Comparison of ENCODE assay signal across 8 mouse cellular contexts in the genomic region with DNA sequence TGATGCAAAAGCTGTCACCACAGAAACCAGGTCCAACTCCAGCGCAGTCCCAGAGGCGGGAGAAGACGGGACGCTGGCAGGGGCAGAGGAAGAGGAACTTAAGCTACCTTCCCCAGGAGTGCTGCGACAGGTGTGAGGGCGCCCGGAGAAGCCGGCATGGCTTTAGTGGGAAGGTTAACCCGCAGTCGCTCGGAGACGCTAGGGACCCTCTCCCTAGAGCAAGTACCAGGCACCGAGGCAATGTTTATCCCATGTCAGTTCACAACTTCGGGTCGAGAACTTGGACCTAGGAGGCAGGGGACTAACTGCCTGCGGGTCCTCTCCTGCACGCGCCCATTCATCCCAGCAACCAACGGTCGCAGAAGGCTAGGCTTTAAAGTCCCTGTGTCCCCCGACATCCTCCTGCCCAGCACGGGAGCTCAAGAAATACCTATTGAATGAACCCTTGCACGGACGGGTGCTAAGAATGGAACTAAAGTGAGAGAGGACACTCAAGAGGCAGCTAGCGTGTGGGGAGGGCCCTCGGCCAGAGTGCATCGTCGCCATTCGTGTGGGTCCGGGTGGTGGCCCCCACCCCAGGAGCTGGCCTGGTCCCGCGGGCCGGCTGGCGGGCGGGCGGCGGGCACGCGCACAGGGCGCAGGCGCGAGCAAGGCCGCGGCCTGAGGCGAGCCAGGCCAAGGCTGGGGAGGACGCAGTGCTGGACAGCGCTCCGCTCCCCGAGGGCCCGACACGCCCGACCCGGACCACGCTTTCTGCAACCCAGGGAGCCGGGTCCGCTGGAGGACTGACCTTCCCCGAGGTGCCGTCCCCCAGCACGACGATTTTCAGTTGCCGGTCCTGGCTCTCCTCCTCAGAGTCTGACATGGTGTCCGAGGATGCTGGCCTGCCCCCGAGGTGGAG. TPM values are rescaled to one million over a fixed set of nuclear protein-coding genes. Genes with fewer than 3 reads are reported as not detected.
DNase-seq lines count a peak whose midpoint lies in the region; ATAC-seq lines count a peak whose summit lies in the region.

No protein-coding gene starts in this region.

- peak; percentile 7 for DNase-seq in gastrocnemius, adult 18-20 months (ENCODE audit: low spot score)
- DNase-seq in gastrocnemius, postnatal 4 days (ENCODE audit: low spot score in 2 of 2): no peak
- peak; percentile 69 for DNase-seq in gastrocnemius, postnatal 14 days
- peak; percentile 22 to 49 for DNase-seq in left cerebral cortex, postnatal 10 days (ENCODE audit: extremely low spot score in 1 of 2, low spot score in 2 of 2)
- peak; percentile 53 for DNase-seq in right cerebral cortex, postnatal 25 days

- intact Hi-C loops in gastrocnemius, postnatal 14 days (cut with DNase I; ENCODE audit: low total_unique reads): no loop called here
- intact Hi-C loops in left cerebral cortex, postnatal 10 days (cut with DNase I): loop anchor here (5.0 kb wide), 1 partner anchor 55 kb away; the partner anchor contains the start of gene Nkx3-2

- ATAC-seq in common myeloid progenitor, adult 5-6 weeks (replicated peaks; ENCODE audit: low read depth, poor library complexity, severe bottlenecking): peak; percentile 53
- ATAC-seq in inflammation-experienced regulatory T-cells, adult 6 months: peak; percentile 3
- peak; percentile 53 for ATAC-seq in megakaryocyte, adult 5-6 weeks (ENCODE audit: poor library complexity, severe bottlenecking)

RNA-seq across cellular contexts. Expression of gene Rab28, which starts 0.6 kb away (rescaled TPM):
- 10 to 100 TPM; 85.9 to 91.7 TPM for total RNA-seq in gastrocnemius, adult 18-20 months (2021)
- total RNA-seq in gastrocnemius, postnatal 4 days (2021): 10 to 100 TPM; 44.8 to 50.6 TPM
- total RNA-seq in common myeloid progenitor, adult 5-6 weeks (2017): 25.7 and 34.8 TPM in 2 replicates
- total RNA-seq in gastrocnemius, postnatal 14 days (2021): 10 to 100 TPM; 54.4 to 57.5 TPM
- polyA plus RNA-seq in inflammation-experienced regulatory T-cells, adult 6 months (2017; shearing (Covaris generic)): 10 to 100 TPM; 19.1 to 31.4 (median 20.1) TPM
- 10 to 100 TPM; 47.3 to 49.3 TPM for total RNA-seq in left cerebral cortex, postnatal 10 days (2021)
- total RNA-seq in megakaryocyte, adult 5-6 weeks (2015): 37.6 and 38.7 TPM in 2 replicates
- 23.7 and 30.2 TPM in 2 replicates for total RNA-seq in megakaryocyte, adult 5-6 weeks (2017)

RNA-seq across cellular contexts. Expression of gene Nkx3-2, which starts 56.9 kb away (rescaled TPM):
- not detected for total RNA-seq in gastrocnemius, adult 18-20 months (2021)
- under 1 TPM; 0.15 to 0.26 TPM for total RNA-seq in gastrocnemius, postnatal 4 days (2021)
- total RNA-seq in common myeloid progenitor, adult 5-6 weeks (2017): not detected in 2 replicates
- total RNA-seq in gastrocnemius, postnatal 14 days (2021): not detected
- polyA plus RNA-seq in inflammation-experienced regulatory T-cells, adult 6 months (2017; shearing (Covaris generic)): not detected
- total RNA-seq in left cerebral cortex, postnatal 10 days (2021): not detected
- not detected in 2 replicates for total RNA-seq in megakaryocyte, adult 5-6 weeks (2015)
- not detected in 2 replicates for total RNA-seq in megakaryocyte, adult 5-6 weeks (2017)

Comparison
In these comparisons a context has a peak if more than half of its experiments do, and no peak if none do; other contexts are left out.
1. DNase-seq: peak in gastrocnemius, adult 18-20 months (single experiment), gastrocnemius, postnatal 14 days (single experiment), left cerebral cortex, postnatal 10 days (2 of 2) and right cerebral cortex, postnatal 25 days (single experiment); none in gastrocnemius, postnatal 4 days (0 of 2).
2. ATAC-seq: peak in every context shown above with its lines; median percentile 53 in common myeloid progenitor, adult 5-6 weeks; 53 in megakaryocyte, adult 5-6 weeks; 3 in inflammation-experienced regulatory T-cells, adult 6 months.